Mouse (Mus musculus): ENCODE results near the gene Med17. TPM values are rescaled to one million over a fixed set of nuclear protein-coding genes. Genes with fewer than 3 reads are reported as not detected.
A peak's percentile ranks its signal among the peaks of the same experiment; 100 is the strongest.

The Med17 gene
- polyA plus RNA-seq, 1 experiment: 38.0 TPM

DNA sequence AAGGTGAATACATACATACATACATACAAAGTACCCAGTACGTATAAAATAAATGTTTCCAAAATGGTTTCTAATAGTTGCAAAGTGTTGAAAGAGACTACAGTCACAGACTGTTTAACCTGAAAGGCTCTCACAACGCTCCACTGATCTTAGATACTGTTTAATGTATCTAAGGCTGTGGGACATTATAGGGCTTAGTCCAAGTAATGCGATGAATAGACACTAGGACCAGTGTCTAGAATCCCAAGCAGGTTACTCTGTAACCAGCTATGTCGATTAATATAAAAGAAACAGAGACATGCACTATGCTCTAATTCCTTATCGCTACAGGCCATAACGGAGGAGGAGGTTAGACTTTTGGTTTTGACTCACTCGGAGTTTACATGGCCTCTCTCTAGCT lies 17.4 kb upstream of the Med17 start:
- Histone ChIP-seq H3K4me3 (ENCODE audit: insufficient read depth, low read length) (no peak overlapping the region), H3K4me1 (ENCODE audit: control insufficient read depth, insufficient read depth, low read length) (no peaks in the 10 kb centered on the region), H3K27ac (ENCODE audit: insufficient read depth, low read length) (no peak overlapping the region)
- TF ChIP-seq POLR2A (IDR thresholded peaks at IDR 0.05; ENCODE audit: extremely low read depth, insufficient read depth, low read length): no peak
- no peak for TF ChIP-seq CTCF (IDR thresholded peaks at IDR 0.05; ENCODE audit: extremely low read depth, insufficient read depth, low read length)

DNA sequence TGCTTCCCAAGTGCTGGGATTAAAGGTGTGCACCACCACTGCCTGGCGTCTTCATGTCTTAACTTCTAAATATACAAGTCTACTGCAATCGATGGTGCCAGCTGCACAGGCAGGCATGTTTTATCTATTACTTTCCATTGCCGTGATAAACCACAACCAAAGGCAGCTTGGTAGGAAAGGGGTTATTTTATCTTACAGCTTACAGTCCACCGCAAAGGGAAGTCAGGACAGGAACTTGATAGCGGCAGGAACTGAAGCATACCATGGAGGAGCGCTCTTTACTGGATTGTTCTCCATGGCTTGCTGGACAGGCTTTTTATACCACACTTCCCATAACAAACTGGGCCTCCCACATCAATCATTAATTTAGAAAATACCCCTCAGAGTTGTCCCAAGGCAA lies 9.5 kb upstream of the Med17 start:
- no peak overlapping the region for H3K4me3 ChIP-seq (ENCODE audit: insufficient read depth, low read length)
- H3K27ac ChIP-seq (ENCODE audit: insufficient read depth, low read length): no peak overlapping the region
- H3K4me1 ChIP-seq (ENCODE audit: control insufficient read depth, insufficient read depth, low read length): no peaks in the 10 kb centered on the region
- no peak for TF ChIP-seq CTCF (IDR thresholded peaks at IDR 0.05; ENCODE audit: extremely low read depth, insufficient read depth, low read length)
- TF ChIP-seq POLR2A (IDR thresholded peaks at IDR 0.05; ENCODE audit: extremely low read depth, insufficient read depth, low read length): no peak

DNA sequence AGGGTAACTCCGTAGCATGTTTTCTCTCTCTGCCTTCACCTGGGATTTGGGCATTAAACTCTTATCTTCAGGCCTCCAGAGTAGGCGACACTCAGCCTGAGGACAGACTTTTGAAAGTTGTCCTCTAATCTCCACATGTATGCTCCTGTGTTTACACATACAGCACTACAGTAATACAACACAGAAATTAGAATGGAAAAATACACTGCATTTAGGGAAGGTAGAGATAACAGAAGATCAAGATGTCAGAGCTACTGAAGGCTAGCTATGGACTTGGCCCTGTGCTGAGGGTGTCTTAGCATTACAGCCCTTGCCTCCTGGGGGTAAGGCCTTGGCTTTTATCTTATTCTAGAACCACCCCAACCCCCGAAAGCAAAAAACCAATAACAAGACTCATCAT lies 8.7 kb upstream of the Med17 start:
- H3K27ac ChIP-seq (ENCODE audit: insufficient read depth, low read length): no peak overlapping the region
- no peak for TF ChIP-seq CTCF (IDR thresholded peaks at IDR 0.05; ENCODE audit: extremely low read depth, insufficient read depth, low read length)
- no peak for TF ChIP-seq POLR2A (IDR thresholded peaks at IDR 0.05; ENCODE audit: extremely low read depth, insufficient read depth, low read length)
- H3K4me3 ChIP-seq (ENCODE audit: insufficient read depth, low read length): no peak overlapping the region
- H3K4me1 ChIP-seq (ENCODE audit: control insufficient read depth, insufficient read depth, low read length): no peaks in the 10 kb centered on the region

DNA sequence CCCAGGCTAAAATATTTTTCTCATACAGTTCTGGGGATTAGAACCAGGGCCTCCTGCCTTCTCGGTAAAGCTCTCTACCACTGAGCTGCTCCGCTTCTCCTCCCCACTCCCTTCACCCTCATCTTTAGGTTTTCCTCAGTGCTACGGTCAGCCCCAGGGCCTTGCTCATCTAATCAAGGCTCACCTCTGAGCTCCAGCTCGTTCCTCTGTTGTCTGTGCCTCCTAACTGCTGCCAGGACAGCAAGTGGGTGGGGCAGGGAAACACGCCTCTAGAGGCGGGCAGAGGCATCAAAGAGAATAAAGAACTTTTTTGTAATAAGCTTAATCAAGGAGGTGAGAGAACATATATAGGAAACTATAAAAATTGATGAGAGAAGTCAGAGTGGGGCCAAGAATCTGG lies 8.1 kb upstream of the Med17 start:
- Histone ChIP-seq H3K27ac (ENCODE audit: insufficient read depth, low read length) (no peak overlapping the region), H3K4me1 (ENCODE audit: control insufficient read depth, insufficient read depth, low read length) (no peaks in the 10 kb centered on the region), H3K4me3 (ENCODE audit: insufficient read depth, low read length) (no peak overlapping the region)
- TF ChIP-seq CTCF (IDR thresholded peaks at IDR 0.05; ENCODE audit: extremely low read depth, insufficient read depth, low read length): no peak
- TF ChIP-seq POLR2A (IDR thresholded peaks at IDR 0.05; ENCODE audit: extremely low read depth, insufficient read depth, low read length): no peak

DNA sequence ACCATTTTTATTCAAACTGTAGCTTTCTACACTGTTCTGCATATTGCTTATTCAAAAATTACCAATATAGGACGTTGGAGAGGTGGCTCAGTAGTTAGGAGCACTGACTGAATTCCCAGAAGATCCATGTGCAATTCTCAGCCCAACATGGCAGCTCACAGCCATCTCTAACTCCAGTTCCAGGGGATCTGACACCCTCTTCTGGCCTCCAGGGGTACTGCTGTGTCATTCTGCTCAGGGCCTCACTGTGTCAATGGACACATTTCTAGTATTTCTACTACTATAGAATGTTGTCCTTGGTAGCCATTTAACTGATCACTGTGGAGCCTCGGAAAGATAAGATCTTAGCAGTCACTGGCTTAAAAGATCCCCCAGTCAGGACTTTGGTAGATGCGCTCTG lies 5.7 kb upstream of the Med17 start:
- TF ChIP-seq POLR2A (IDR thresholded peaks at IDR 0.05; ENCODE audit: extremely low read depth, insufficient read depth, low read length) (no peak), CTCF (IDR thresholded peaks at IDR 0.05; ENCODE audit: extremely low read depth, insufficient read depth, low read length) (no peak)
- Histone ChIP-seq H3K4me3 (ENCODE audit: insufficient read depth, low read length) (no peak overlapping the region), H3K27ac (ENCODE audit: insufficient read depth, low read length) (no peak overlapping the region), H3K4me1 (ENCODE audit: control insufficient read depth, insufficient read depth, low read length) (peaks cover 2% of the 10 kb centered on the region; the same call in 1 of the 2 replicates)

DNA sequence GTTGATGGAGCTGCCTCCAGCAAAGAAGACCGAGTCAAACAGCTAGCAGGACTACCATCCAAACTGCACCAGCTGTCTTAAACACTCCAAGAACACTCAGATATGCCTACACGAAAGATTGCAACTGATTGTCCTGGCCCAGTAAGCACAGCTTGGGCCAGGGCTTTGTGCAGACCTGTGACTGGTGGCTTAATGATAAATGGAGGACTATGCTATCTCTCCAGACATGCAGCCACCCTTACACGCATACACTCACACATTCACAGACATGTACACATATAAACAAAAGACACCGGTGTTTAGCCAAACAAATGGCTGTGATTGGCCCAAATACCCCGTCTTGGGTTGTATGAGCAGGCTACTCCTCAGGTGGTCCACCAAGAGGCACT lies 754 bp upstream of the Med17 start:
- TF ChIP-seq CTCF (IDR thresholded peaks at IDR 0.05; ENCODE audit: extremely low read depth, insufficient read depth, low read length) (no peak), POLR2A (IDR thresholded peaks at IDR 0.05; ENCODE audit: extremely low read depth, insufficient read depth, low read length) (no peak)
- Histone ChIP-seq H3K4me1 (ENCODE audit: control insufficient read depth, insufficient read depth, low read length) (peaks cover 3% of the 10 kb centered on the region; the same call in 1 of the 2 replicates), H3K4me3 (ENCODE audit: insufficient read depth, low read length) (peak overlapping the region; percentile 88), H3K27ac (ENCODE audit: insufficient read depth, low read length) (no peak overlapping the region)

DNA sequence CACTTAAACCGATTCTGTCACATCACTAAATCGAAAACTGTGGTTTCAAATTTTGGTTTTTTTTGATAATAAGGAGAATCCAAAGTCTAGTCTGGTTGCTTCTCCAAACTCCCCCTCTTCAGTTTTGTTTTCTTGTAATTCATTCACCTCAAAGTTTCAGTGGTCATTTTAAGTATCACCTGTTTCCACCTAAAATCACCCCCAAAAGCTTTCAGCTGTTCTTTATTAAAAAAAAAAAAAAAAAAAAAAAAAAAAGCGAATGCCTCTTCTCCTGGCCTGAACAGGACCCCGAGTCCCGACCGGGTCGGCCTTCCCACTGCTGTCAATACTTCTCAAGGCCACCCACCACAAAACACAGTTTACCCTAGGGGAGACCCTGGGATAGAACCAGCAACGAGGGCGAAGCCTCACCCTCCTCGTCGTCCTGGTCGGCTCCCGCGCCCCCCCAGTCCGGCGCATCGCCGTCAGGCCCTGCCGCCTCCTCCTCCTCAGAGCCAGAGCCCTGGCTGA lies 537 bp downstream of the Med17 start:
- Histone ChIP-seq H3K27ac (ENCODE audit: insufficient read depth, low read length) (peak overlapping the region; percentile 55), H3K4me3 (ENCODE audit: insufficient read depth, low read length) (peak overlapping the region; percentile 88), H3K4me1 (ENCODE audit: control insufficient read depth, insufficient read depth, low read length) (peaks cover 3% of the 10 kb centered on the region; the same call in 1 of the 2 replicates)
- no peak for TF ChIP-seq POLR2A (IDR thresholded peaks at IDR 0.05; ENCODE audit: extremely low read depth, insufficient read depth, low read length)
- no peak for TF ChIP-seq CTCF (IDR thresholded peaks at IDR 0.05; ENCODE audit: extremely low read depth, insufficient read depth, low read length)

DNA sequence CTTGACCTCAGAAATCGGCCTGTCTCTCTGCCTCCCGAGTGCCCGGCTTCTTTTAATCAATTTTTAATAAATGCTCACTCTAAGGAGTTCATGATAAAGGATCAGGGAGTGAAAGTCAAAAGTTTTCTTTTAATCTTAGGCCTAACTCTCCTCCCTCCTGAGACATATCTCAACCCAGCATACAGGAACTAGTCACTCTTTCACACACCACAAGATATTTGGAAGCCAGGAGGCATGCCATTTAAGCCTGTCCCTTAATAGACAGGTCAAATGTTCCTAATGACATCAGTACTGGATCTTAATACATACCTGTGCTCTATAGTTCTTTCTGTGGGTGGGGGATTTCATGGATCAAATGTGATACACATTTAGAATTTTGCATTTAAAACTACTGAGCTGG lies 1.4 kb downstream of the Med17 start:
- H3K4me3 ChIP-seq (ENCODE audit: insufficient read depth, low read length): no peak overlapping the region
- H3K4me1 ChIP-seq (ENCODE audit: control insufficient read depth, insufficient read depth, low read length): peaks cover 3% of the 10 kb centered on the region; the same call in 1 of the 2 replicates
- no peak overlapping the region for H3K27ac ChIP-seq (ENCODE audit: insufficient read depth, low read length)
- TF ChIP-seq POLR2A (IDR thresholded peaks at IDR 0.05; ENCODE audit: extremely low read depth, insufficient read depth, low read length): no peak
- TF ChIP-seq CTCF (IDR thresholded peaks at IDR 0.05; ENCODE audit: extremely low read depth, insufficient read depth, low read length): no peak

DNA sequence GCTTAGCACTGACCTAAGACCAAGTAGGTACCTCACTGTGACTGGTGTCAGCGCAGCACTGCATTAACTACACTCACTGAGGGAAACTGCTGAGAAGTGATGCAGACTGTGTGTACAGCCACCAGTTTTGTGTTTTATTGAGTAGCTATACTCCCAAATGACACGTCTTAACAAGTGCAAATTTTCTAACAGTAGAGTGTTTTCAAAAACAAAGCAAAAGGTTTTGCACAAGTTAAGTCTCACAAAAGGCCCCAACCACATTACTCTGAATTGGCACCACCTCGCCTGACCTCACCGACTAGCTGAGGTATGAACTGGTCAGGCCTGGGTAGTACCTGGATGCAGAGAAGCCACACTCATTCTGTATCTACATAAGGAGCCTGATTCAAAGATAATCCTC lies 2.9 kb downstream of the Med17 start:
- TF ChIP-seq CTCF (IDR thresholded peaks at IDR 0.05; ENCODE audit: extremely low read depth, insufficient read depth, low read length) (no peak), POLR2A (IDR thresholded peaks at IDR 0.05; ENCODE audit: extremely low read depth, insufficient read depth, low read length) (no peak)

DNA sequence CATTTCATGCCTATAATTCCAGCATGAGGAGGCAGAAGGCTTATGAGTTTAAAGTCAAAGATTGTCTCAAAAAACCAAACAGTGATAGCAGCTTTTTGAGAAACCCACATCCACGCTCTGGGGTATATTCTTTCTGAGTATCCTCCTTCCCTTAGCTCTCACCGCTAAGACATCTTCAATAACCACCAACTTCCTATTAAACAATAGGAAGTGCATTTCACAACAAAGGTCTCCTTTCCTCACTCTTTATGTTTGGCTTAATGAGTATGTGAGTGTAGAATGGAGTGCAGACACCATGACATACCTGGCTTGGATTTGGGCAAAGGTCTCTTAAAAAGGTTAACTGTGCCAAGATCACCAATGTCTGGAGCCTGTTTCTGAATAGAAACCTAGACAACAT lies 5.8 kb downstream of the Med17 start:
- TF ChIP-seq CTCF (IDR thresholded peaks at IDR 0.05; ENCODE audit: extremely low read depth, insufficient read depth, low read length) (no peak), POLR2A (IDR thresholded peaks at IDR 0.05; ENCODE audit: extremely low read depth, insufficient read depth, low read length) (no peak)
- Histone ChIP-seq H3K4me3 (ENCODE audit: insufficient read depth, low read length) (no peak overlapping the region), H3K27ac (ENCODE audit: insufficient read depth, low read length) (no peak overlapping the region), H3K4me1 (ENCODE audit: control insufficient read depth, insufficient read depth, low read length) (no peaks in the 10 kb centered on the region; the same call in 1 of the 2 replicates)

More for the DNA sequence above, 2.9 kb downstream of the Med17 start:
- H3K4me3 ChIP-seq (ENCODE audit: insufficient read depth, low read length): no peak overlapping the region
- no peak overlapping the region for H3K27ac ChIP-seq (ENCODE audit: insufficient read depth, low read length)
- peaks cover 3% of the 10 kb centered on the region; the same call in 1 of the 2 replicates for H3K4me1 ChIP-seq (ENCODE audit: control insufficient read depth, insufficient read depth, low read length)
